Mouse (Mus musculus): Measurements from ENCODE around the gene Fndc3b.
"Not testable (repeated sequence)": the region's sequence is repeated elsewhere in the genome, so short reads cannot be mapped to it uniquely, and the experiment has no call there.

The Fndc3b gene

GRCm38 (mm10) chr3:27413566-27413965 is 297.5 kb downstream of the Fndc3b start:
- DNase-seq (ENCODE audit: low spot score in 2 of 2), result no peak

GRCm38 (mm10) chr3:27411286-27411685 is 299.8 kb downstream of the Fndc3b start:
- no peak for DNase-seq (ENCODE audit: low spot score in 2 of 2)

GRCm38 (mm10) chr3:27408564-27408963 is 302.5 kb downstream of the Fndc3b start:
- DNase-seq (ENCODE audit: low spot score in 2 of 2), result no peak

- DNase-seq (ENCODE audit: low spot score in 2 of 2), result no peak
Measured at GRCm38 (mm10) chr3:27406440-27406839, 304.7 kb downstream of the Fndc3b start.

DNA sequence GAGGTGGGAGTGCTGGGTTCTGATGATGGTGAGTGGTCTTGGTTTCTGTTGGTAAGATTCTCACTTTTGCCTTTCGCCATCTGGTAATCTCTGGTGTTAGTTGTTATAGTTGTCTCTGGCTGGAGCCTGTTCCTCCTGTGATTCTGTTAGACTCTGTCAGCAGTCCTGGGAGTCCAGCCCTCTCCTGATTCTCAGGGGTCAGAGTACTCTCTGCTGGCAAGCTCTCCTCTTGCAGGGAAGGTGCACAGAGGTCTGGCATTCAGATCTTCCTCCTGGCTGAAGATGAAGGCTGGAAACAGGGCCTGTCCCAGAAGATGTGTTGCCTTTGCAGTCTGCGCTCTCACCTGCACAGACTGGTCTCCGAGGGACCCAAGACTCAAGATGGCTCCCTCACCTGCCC is 310.1 kb downstream of the Fndc3b start:
- DNase-seq (ENCODE audit: low spot score in 2 of 2), result not testable (repeated sequence)

DNA sequence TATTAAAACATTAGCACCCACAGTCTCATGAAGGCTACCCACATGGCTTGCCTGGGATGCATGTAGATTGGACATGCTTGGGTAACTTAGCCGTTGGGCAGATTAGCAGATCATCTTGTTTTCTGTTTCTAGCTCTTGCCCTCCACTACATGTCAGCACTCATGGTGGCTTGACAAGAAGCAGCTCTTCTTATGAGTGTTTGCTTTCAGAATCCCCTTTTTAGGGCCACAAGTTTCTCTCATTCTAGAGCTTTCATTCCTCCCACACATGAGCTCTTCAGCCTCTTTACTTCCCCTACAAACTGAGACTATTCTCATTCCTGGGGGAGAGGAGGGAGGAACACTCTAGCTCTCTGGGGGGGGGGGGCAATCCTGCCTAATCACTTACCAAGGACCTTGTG is 321.2 kb downstream of the Fndc3b start:
- no peak for DNase-seq (ENCODE audit: low spot score in 2 of 2)

GRCm38 (mm10) chr3:27384836-27385235 is 326.3 kb downstream of the Fndc3b start:
- no peak for DNase-seq (ENCODE audit: low spot score in 2 of 2)

DNA sequence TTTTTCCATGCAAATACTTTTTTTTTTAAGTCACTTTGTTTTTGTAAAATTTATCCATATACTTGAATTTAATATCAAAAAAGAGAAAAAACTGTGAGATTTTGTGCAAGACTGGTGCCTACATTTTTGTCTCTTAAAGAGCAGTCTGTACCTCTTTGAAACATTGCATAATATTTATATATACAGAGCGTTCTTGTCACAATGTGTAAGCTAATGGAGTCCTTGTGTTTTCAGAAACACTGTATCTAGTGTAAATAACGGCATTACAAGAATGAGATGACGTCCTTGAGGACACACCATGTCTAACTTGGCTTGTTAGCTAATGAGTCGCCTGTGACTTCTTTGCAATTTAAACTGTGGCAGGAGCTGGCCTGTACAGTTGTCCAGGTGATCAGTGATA is 333.2 kb downstream of the Fndc3b start:
- DNase-seq (ENCODE audit: low spot score in 2 of 2), result no peak

- DNase-seq (ENCODE audit: low spot score in 2 of 2), result no peak
Measured at GRCm38 (mm10) chr3:27374396-27374795, 336.7 kb downstream of the Fndc3b start.

- DNase-seq (ENCODE audit: low spot score in 2 of 2), result peak in 1 of 2 experiments; percentile 11
Measured at GRCm38 (mm10) chr3:27371725-27372650, 339.1 kb downstream of the Fndc3b start.

GRCm38 (mm10) chr3:27371276-27371621 is 339.9 kb downstream of the Fndc3b start, which contains the start of gene Ghsr:
Gene Ghsr, plus strand, starts transcription at chr3:27371351.
- no peak for DNase-seq (ENCODE audit: low spot score in 2 of 2)

DNA sequence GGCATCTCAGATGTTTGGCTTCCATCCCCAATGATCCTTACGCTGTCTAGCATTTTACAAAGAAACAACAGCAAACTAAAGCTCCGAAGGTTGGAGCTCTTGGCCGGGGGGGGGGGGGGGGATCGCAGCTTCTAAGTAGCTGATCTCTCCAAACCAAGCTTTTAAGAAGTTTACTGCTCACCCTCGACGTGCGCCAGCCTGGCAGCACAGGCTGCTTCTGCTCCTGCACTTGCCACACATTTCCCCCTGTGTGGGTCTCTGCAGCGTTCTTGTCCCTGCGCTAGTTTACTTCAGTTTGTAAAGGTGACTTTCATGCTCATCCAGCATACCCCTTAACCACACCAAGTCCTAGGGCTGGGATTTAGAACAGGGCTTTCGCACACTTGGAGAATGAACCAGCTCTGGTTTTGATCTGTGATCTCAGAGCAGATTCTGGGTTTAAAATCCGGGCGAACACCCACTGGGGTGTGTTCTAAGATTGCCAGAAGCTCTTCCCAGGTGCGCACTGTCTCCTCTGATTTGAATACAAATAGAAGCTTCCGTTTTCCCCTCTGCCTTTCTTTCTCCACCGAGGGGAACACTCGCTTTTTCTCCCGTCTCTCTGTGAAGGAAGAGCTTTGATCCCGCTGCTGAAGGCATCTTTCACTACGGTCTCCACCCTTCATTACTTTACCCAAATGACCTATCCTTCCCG is 340.4 kb downstream of the Fndc3b start:
- DNase-seq (ENCODE audit: low spot score in 2 of 2), result no peak

- no peak for DNase-seq (ENCODE audit: low spot score in 2 of 2)
Measured at GRCm38 (mm10) chr3:27370125-27370524, 341.0 kb downstream of the Fndc3b start.

All from frontal cortex, postnatal 10 days (tissue).